Mouse (Mus musculus) stomach, postnatal 0 days (tissue): ENCODE results near the gene Hoxc6.

Experiments
- CTCF ChIP-seq: IDR thresholded peaks from 2 replicates; pipeline ENCODE4 v1.5.1; 2016; ENCODE audit warnings: antibody characterized with exemption, low read depth, mild to moderate bottlenecking, moderate library complexity
- EP300 ChIP-seq: optimal IDR thresholded peaks from 2 replicates; pipeline ENCODE3; 2016; ENCODE audit warnings: antibody characterized with exemption

DNA sequence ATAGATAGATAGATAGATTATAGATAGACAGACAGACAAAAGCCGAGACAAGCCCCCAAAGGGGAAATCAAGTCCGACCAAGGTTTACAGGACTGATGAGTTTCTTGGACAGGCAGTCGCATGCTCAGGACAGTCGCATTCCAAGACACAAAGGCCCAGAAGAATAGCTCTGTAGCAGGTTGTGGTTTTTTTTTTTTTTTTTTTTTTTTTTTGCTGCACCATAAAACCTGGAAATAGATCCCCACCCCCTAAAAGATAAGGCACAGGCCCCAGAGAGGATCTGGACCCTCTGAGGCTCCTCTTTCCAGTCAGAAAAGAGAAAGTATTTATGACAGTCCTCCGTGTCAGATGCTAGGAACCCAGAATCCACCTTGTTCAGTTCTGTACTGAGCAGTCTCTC, 10.0 kb upstream of the Hoxc6 start:
- TF ChIP-seq CTCF: no peak
- TF ChIP-seq EP300: no peak
